Mouse (Mus musculus) induced T-regulatory cell, adult 2 months (primary cell): ENCODE data around the gene Idh2.

Source experiments
- DNase-seq: peaks from one replicate; pipeline ENCODE4 v3.0.0-alpha.2; 2012; ENCODE audit warnings: low read depth

Idh2 gene

GRCm38 (mm10) chr7:80123115-80123514 lies 7.9 kb upstream of the Idh2 start:
- peak; percentile 49 for DNase-seq

GRCm38 (mm10) chr7:80121083-80121482 lies 5.9 kb upstream of the Idh2 start:
- no peak for DNase-seq

GRCm38 (mm10) chr7:80119198-80119597 lies 4.0 kb upstream of the Idh2 start:
- DNase-seq, result no peak

- DNase-seq, result no peak
Measured at GRCm38 (mm10) chr7:80116158-80116557, 966 bp upstream of the Idh2 start.

GRCm38 (mm10) chr7:80114451-80115223 lies 555 bp downstream of the Idh2 start:
- no peak for DNase-seq

- no peak for DNase-seq
Measured at GRCm38 (mm10) chr7:80113989-80114388, 1.2 kb downstream of the Idh2 start.

- no peak for DNase-seq
Measured at GRCm38 (mm10) chr7:80111066-80112045, 3.8 kb downstream of the Idh2 start.

- DNase-seq, result no peak
Measured at GRCm38 (mm10) chr7:80106441-80106840, 8.8 kb downstream of the Idh2 start.

- DNase-seq, result no peak
Measured at GRCm38 (mm10) chr7:80105637-80106390, 9.4 kb downstream of the Idh2 start.

GRCm38 (mm10) chr7:80103335-80103734 lies 11.9 kb downstream of the Idh2 start:
- no peak for DNase-seq

- DNase-seq, result no peak
Measured at GRCm38 (mm10) chr7:80098389-80098976, 16.7 kb downstream of the Idh2 start.

- no peak for DNase-seq
Measured at GRCm38 (mm10) chr7:80095598-80096309, 19.4 kb downstream of the Idh2 start.

- no peak for DNase-seq
Measured at GRCm38 (mm10) chr7:80094481-80094880, 20.7 kb downstream of the Idh2 start.

- no peak for DNase-seq
Measured at GRCm38 (mm10) chr7:80092351-80093046, 22.7 kb downstream of the Idh2 start.

- DNase-seq, result no peak
Measured at GRCm38 (mm10) chr7:80091866-80092210, 23.4 kb downstream of the Idh2 start.

GRCm38 (mm10) chr7:80091004-80091865 lies 24.0 kb downstream of the Idh2 start:
- DNase-seq, result peak; percentile 79

GRCm38 (mm10) chr7:80090191-80091003 lies 24.8 kb downstream of the Idh2 start:
- DNase-seq, result no peak

GRCm38 (mm10) chr7:80088191-80088590 lies 27.0 kb downstream of the Idh2 start:
- no peak for DNase-seq
